Mouse (Mus musculus): ENCODE data around the gene Cbfb.

DNA sequence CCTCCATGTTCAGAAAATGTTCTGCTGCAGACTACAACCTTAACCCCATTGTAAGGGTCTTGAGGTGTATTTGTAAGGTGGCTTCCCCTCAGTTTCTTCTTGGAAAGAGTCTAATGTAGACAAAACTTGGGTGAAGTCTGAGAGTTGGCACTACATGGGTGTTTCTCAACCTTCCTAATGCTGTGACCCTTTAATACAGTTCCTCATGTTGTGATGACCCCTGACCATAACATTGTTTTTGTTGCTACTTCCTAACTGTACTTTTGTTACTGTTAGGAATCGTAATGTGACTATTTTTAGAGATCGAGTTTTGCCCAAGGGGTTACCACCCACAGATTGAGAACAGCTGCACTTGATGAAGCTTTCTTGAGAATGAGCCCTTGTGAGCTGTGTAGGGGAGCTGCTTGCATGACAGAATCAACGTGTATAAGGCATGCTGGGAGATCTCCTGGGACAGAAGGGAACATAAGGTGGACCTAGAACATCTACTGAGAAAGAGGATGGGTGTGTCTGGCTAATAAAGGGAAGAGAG is 9.3 kb upstream of the Cbfb start:
- TF ChIP-seq USF1 (IDR thresholded peaks at IDR 0.05; ENCODE audit: low read depth, low read length) (no peak), MAFK (IDR thresholded peaks at IDR 0.05; ENCODE audit: borderline replicate concordance, low read depth, low read length) (no peak), TBP (IDR thresholded peaks at IDR 0.05; ENCODE audit: low read depth, low read length) (no peak), HCFC1 (IDR thresholded peaks at IDR 0.05; ENCODE audit: low read depth, low read length) (no peak), POLR2AphosphoS5 (IDR thresholded peaks at IDR 0.05; ENCODE audit: borderline replicate concordance, low read depth, low read length) (no peak), CTCF (IDR thresholded peaks at IDR 0.05 in 2 of 3, conservative IDR thresholded peaks at IDR 0.05 in 1 of 3; ENCODE audit: control insufficient read depth in 1 of 3, insufficient read depth in 1 of 3, low read depth in 2 of 3, low read length in 3 of 3, poor library complexity in 1 of 3, severe bottlenecking in 1 of 3) (no peak), POLR2A (IDR thresholded peaks at IDR 0.05; ENCODE audit: control insufficient read depth in 1 of 2, insufficient read depth in 1 of 2, low read depth in 1 of 2, low read length in 2 of 2, poor library complexity in 1 of 2) (no peak), MEF2A (IDR thresholded peaks at IDR 0.05; ENCODE audit: extremely low read depth, insufficient replicate concordance, low read depth, low read length, poor library complexity, severe bottlenecking) (no peak), ETS1 (IDR thresholded peaks at IDR 0.05; ENCODE audit: low read depth, low read length) (no peak), TCF12 (IDR thresholded peaks at IDR 0.05; ENCODE audit: low read depth, low read length) (no peak), EP300 (IDR thresholded peaks at IDR 0.05; ENCODE audit: low read depth in 1 of 2, low read length in 2 of 2) (no peak), KAT2A (conservative IDR thresholded peaks at IDR 0.05; ENCODE audit: low read depth, low read length) (no peak), POLR2AphosphoS2 (IDR thresholded peaks at IDR 0.05; ENCODE audit: low read length) (no peak), JUND (IDR thresholded peaks at IDR 0.05; ENCODE audit: low read depth, low read length) (no peak)

Measured in MEL (cell line).